8 mouse cellular contexts compared by ENCODE assay signal in the genomic region with DNA sequence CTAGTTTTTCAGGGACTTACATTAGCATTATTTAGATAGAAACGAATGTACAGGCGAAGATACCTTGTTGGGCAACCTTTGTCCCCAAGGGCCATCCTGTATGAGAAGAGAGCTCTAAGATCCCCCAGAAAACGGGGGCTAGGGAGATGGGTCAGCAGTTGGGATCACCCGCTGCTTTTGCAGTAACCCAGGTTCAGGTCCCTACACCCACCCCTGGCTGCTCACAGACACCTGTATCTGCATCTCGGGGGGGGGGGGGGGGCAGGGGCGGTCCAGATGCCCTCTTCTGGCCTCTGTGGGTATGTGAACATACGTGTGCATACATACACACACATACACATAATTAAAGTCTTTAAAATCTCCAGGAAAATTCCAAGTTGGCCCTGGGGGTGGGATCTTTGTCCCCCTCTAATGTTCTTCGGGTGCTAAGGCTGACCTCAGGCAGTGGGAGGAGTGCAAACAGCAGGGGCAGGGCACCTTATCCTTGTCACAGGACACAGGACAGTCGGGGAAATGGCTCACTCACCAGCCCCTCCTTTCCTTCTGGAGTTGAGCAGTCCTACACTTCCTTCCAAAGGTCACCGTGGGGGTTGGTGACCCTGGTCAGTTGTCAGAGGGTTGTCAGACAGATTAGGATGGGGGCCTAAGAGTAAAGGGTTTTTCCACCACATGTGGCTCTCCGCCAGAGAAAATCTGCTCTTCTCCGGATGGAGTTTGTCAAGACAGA. TPM values are rescaled to one million over a fixed set of nuclear protein-coding genes. Genes with fewer than 3 reads are reported as not detected.
DNase-seq lines count a peak whose midpoint lies in the region; ATAC-seq lines count a peak whose summit lies in the region.

No protein-coding gene starts in this region.

- H3K9ac ChIP-seq in embryonic facial prominence, embryonic 14.5 days (ENCODE audit: low read depth, low read length), result peak overlapping the region; percentile 75
- H3K9ac ChIP-seq in stomach, embryonic 14.5 days (replicated peaks; ENCODE audit: low read depth, low read length), result peak overlapping the region; percentile 66; the same call in 1 of the 2 replicates

- peaks cover 14% of the 10 kb centered on the region; the same call in 1 of the 2 replicates for H3K4me1 ChIP-seq in embryonic facial prominence, embryonic 14.5 days (ENCODE audit: control insufficient read depth, insufficient read depth, low read length)
- peaks cover 15% of the 10 kb centered on the region; the same call in 1 of the 2 replicates for H3K4me1 ChIP-seq in stomach, embryonic 14.5 days (ENCODE audit: control insufficient read depth, insufficient read depth, low read length)

- peak overlapping the region; percentile 52 for H3K4me3 ChIP-seq in embryonic facial prominence, embryonic 14.5 days (ENCODE audit: low read depth, low read length)
- peak overlapping the region; percentile 88 for H3K4me3 ChIP-seq in macrophage (ENCODE audit: inconsistent target)
- peak overlapping the region; percentile 55 for H3K4me3 ChIP-seq in stomach, embryonic 14.5 days (ENCODE audit: low read depth, low read length)

- intact Hi-C loops in heart, postnatal 10 days (cut with DNase I), result loop anchor here (5.0 kb wide), 1 partner anchor 109 kb away; no protein-coding TSS in a partner anchor

- no peaks in the 10 kb centered on the region for H3K27me3 ChIP-seq in embryonic facial prominence, embryonic 14.5 days (replicated peaks; ENCODE audit: control insufficient read depth, insufficient read depth, low read length)
- no peaks in the 10 kb centered on the region for H3K27me3 ChIP-seq in stomach, embryonic 14.5 days (ENCODE audit: control insufficient read depth, insufficient read depth, low read length)

- no peaks in the 10 kb centered on the region for H3K9me3 ChIP-seq in embryonic facial prominence, embryonic 14.5 days (ENCODE audit: control insufficient read depth, low read length)
- no peaks in the 10 kb centered on the region for H3K9me3 ChIP-seq in stomach, embryonic 14.5 days (ENCODE audit: control insufficient read depth, low read depth, low read length)

- peaks cover 37% of the 10 kb centered on the region for H3K79me2 ChIP-seq in macrophage (ENCODE audit: inconsistent target)

- peaks cover 25% of the 10 kb centered on the region for H3K36me3 ChIP-seq in embryonic facial prominence, embryonic 14.5 days (ENCODE audit: control insufficient read depth, insufficient read depth, low read length)
- peaks cover 26% of the 10 kb centered on the region for H3K36me3 ChIP-seq in macrophage (ENCODE audit: inconsistent target)
- H3K36me3 ChIP-seq in stomach, embryonic 14.5 days (ENCODE audit: control insufficient read depth, insufficient read depth, low read length), result peaks cover 5% of the 10 kb centered on the region; the same call in 1 of the 2 replicates

- DNase-seq in thymus, postnatal 14 days, result peak; percentile 30
- no peak for DNase-seq in thymus, postnatal 10 days (ENCODE audit: low spot score in 2 of 2)
- DNase-seq in embryonic facial prominence, embryonic 14.5 days (ENCODE audit: low spot score), result peak; percentile 62
- DNase-seq in heart, postnatal 10 days, result peak; percentile 77 to 80
- DNase-seq in kidney, postnatal 25 days, result peak; percentile 94 to 97
- no peak for DNase-seq in cerebellum, adult 11 months

- peak; percentile 17 for ATAC-seq in embryonic facial prominence, embryonic 14.5 days (ENCODE audit: low read depth)
- ATAC-seq in stomach, embryonic 14.5 days (ENCODE audit: insufficient number of reproducible peaks, insufficient read depth, low FRiP score, low read depth), result peak; percentile 54; the same call in 1 of the 2 replicates

- peak overlapping the region; percentile 74 for H3K4me2 ChIP-seq in embryonic facial prominence, embryonic 14.5 days (ENCODE audit: low read depth, low read length)
- H3K4me2 ChIP-seq in stomach, embryonic 14.5 days (replicated peaks; ENCODE audit: low read depth, low read length), result peak overlapping the region; percentile 52

- WGBS in embryonic facial prominence, embryonic 14.5 days, result 15% methylated on average over 11 of the region's 12 CpGs
- 38% methylated on average over 11 of the region's 12 CpGs for WGBS in macrophage (ENCODE audit: missing documents)
- 8% methylated on average over 12 of the region's 12 CpGs for WGBS in stomach, embryonic 14.5 days

- peak overlapping the region; percentile 90 for H3K27ac ChIP-seq in embryonic facial prominence, embryonic 14.5 days (replicated peaks; ENCODE audit: low read depth, low read length)
- peak overlapping the region; percentile 96 for H3K27ac ChIP-seq in macrophage
- peak overlapping the region; percentile 97 for H3K27ac ChIP-seq in stomach, embryonic 14.5 days (ENCODE audit: low read length)

RNA-seq across cellular contexts. Expression of a gene that starts 0.5 kb away (rescaled TPM):
- polyA plus RNA-seq in embryonic facial prominence, embryonic 14.5 days (2014; fragmentation: Nextera tagmentation; extraction: Ambion mirVana), result 130 and 144 TPM in 2 replicates
- 100 to 1,000 TPM in 1 of 2 experiments, 10 to 100 TPM in 1; 95.9 to 102 TPM for total RNA-seq in heart, postnatal 10 days (2021)
- total RNA-seq in macrophage (2018; cell fraction: chromatin; rRNA removed), result 100 to 1,000 TPM in 10 of 26 experiments, 10 to 100 TPM in 16; 16.9 to 163 (median 75.1) TPM
- total RNA-seq in macrophage (2018; cell fraction: cytosol; rRNA removed), result 100 to 1,000 TPM; 200 to 428 (median 318) TPM
- total RNA-seq in macrophage (2018; cell fraction: nucleus; rRNA removed), result 100 to 1,000 TPM in 14 of 26 experiments, 10 to 100 TPM in 12; 43.4 to 251 (median 145) TPM
- polyA plus RNA-seq in macrophage (2018), result 344 to 401 TPM (median 347 TPM) in 3 replicates
- polyA plus RNA-seq in stomach, embryonic 14.5 days (2014; fragmentation: Nextera tagmentation; extraction: Ambion mirVana), result 194 and 206 TPM in 2 replicates

RNA-seq across cellular contexts. Expression of a gene that starts 10.7 kb away (rescaled TPM):
- 20.3 and 22.3 TPM in 2 replicates for polyA plus RNA-seq in embryonic facial prominence, embryonic 14.5 days (2014; fragmentation: Nextera tagmentation; extraction: Ambion mirVana)
- 10 to 100 TPM; 46.5 to 57.8 TPM for total RNA-seq in heart, postnatal 10 days (2021)
- 10 to 100 TPM in 3 of 26 experiments, 1 to 10 TPM in 18, under 1 TPM in 5; 0.29 to 16.4 (median 4.4) TPM for total RNA-seq in macrophage (2018; cell fraction: chromatin; rRNA removed)
- total RNA-seq in macrophage (2018; cell fraction: cytosol; rRNA removed), result 10 to 100 TPM in 16 of 26 experiments, 1 to 10 TPM in 10; 6.1 to 16.4 (median 11.1) TPM
- 10 to 100 TPM in 2 of 26 experiments, 1 to 10 TPM in 23, under 1 TPM in 1; 0.91 to 10.4 (median 5.2) TPM for total RNA-seq in macrophage (2018; cell fraction: nucleus; rRNA removed)
- 4.9 to 8.1 TPM (median 6.9 TPM) in 3 replicates for polyA plus RNA-seq in macrophage (2018)
- 22.6 and 26.3 TPM in 2 replicates for polyA plus RNA-seq in stomach, embryonic 14.5 days (2014; fragmentation: Nextera tagmentation; extraction: Ambion mirVana)

RNA-seq across cellular contexts. Expression of a gene that starts 23.1 kb away (rescaled TPM):
- 15.0 and 15.7 TPM in 2 replicates for polyA plus RNA-seq in embryonic facial prominence, embryonic 14.5 days (2014; fragmentation: Nextera tagmentation; extraction: Ambion mirVana)
- 10 to 100 TPM; 24.5 to 27.7 TPM for total RNA-seq in heart, postnatal 10 days (2021)
- 10 to 100 TPM in 21 of 26 experiments, 1 to 10 TPM in 5; 5.1 to 62.6 (median 26.9) TPM for total RNA-seq in macrophage (2018; cell fraction: chromatin; rRNA removed)
- 10 to 100 TPM in 4 of 26 experiments, 1 to 10 TPM in 22; 4.2 to 12.9 (median 7.6) TPM for total RNA-seq in macrophage (2018; cell fraction: cytosol; rRNA removed)
- total RNA-seq in macrophage (2018; cell fraction: nucleus; rRNA removed), result 10 to 100 TPM in 21 of 26 experiments, 1 to 10 TPM in 5; 7.0 to 39.7 (median 20.7) TPM
- polyA plus RNA-seq in macrophage (2018), result 7.0 to 9.8 TPM (median 7.8 TPM) in 3 replicates
- polyA plus RNA-seq in stomach, embryonic 14.5 days (2014; fragmentation: Nextera tagmentation; extraction: Ambion mirVana), result 23.2 TPM in 2 replicates

RNA-seq across cellular contexts. Expression of a gene that starts 24.2 kb away (rescaled TPM):
- polyA plus RNA-seq in embryonic facial prominence, embryonic 14.5 days (2014; fragmentation: Nextera tagmentation; extraction: Ambion mirVana), result 79.9 and 81.1 TPM in 2 replicates
- total RNA-seq in heart, postnatal 10 days (2021), result 10 to 100 TPM; 45.6 to 51.5 TPM
- 10 to 100 TPM; 35.6 to 81.0 (median 59.1) TPM for total RNA-seq in macrophage (2018; cell fraction: chromatin; rRNA removed)
- 100 to 1,000 TPM in 12 of 26 experiments, 10 to 100 TPM in 14; 72.2 to 112 (median 99.2) TPM for total RNA-seq in macrophage (2018; cell fraction: cytosol; rRNA removed)
- total RNA-seq in macrophage (2018; cell fraction: nucleus; rRNA removed), result 100 to 1,000 TPM in 1 of 26 experiments, 10 to 100 TPM in 25; 46.7 to 111 (median 71.2) TPM
- polyA plus RNA-seq in macrophage (2018), result 78.5 to 103 TPM (median 89.0 TPM) in 3 replicates
- polyA plus RNA-seq in stomach, embryonic 14.5 days (2014; fragmentation: Nextera tagmentation; extraction: Ambion mirVana), result 106 and 109 TPM in 2 replicates

RNA-seq across cellular contexts. Expression of a gene that starts 35.7 kb away (rescaled TPM):
- polyA plus RNA-seq in embryonic facial prominence, embryonic 14.5 days (2014; fragmentation: Nextera tagmentation; extraction: Ambion mirVana), result 16.3 and 17.6 TPM in 2 replicates
- total RNA-seq in heart, postnatal 10 days (2021), result 10 to 100 TPM; 13.6 to 17.1 TPM
- total RNA-seq in macrophage (2018; cell fraction: chromatin; rRNA removed), result 10 to 100 TPM in 17 of 26 experiments, 1 to 10 TPM in 9; 5.7 to 27.5 (median 12.9) TPM
- total RNA-seq in macrophage (2018; cell fraction: cytosol; rRNA removed), result 10 to 100 TPM in 7 of 26 experiments, 1 to 10 TPM in 19; 2.2 to 11.9 (median 6.2) TPM
- total RNA-seq in macrophage (2018; cell fraction: nucleus; rRNA removed), result 10 to 100 TPM in 15 of 26 experiments, 1 to 10 TPM in 11; 3.5 to 31.2 (median 12.0) TPM
- 6.8 to 10.9 TPM (median 8.2 TPM) in 3 replicates for polyA plus RNA-seq in macrophage (2018)
- 13.8 and 15.3 TPM in 2 replicates for polyA plus RNA-seq in stomach, embryonic 14.5 days (2014; fragmentation: Nextera tagmentation; extraction: Ambion mirVana)

Comparison
In these comparisons a context has a peak if more than half of its experiments do, and no peak if none do; other contexts are left out.
1. DNase-seq: peak in thymus, postnatal 14 days (single experiment), embryonic facial prominence, embryonic 14.5 days (single experiment), heart, postnatal 10 days (2 of 2) and kidney, postnatal 25 days (2 of 2); none in thymus, postnatal 10 days (0 of 2) and cerebellum, adult 11 months (single experiment).
2. Peak in every context shown above with its lines, with median percentiles within 50 percentile points of each other: H3K27ac ChIP-seq and H3K4me3 ChIP-seq.